Comparison of ENCODE assay signal across 27 mouse cellular contexts in the genomic region with DNA sequence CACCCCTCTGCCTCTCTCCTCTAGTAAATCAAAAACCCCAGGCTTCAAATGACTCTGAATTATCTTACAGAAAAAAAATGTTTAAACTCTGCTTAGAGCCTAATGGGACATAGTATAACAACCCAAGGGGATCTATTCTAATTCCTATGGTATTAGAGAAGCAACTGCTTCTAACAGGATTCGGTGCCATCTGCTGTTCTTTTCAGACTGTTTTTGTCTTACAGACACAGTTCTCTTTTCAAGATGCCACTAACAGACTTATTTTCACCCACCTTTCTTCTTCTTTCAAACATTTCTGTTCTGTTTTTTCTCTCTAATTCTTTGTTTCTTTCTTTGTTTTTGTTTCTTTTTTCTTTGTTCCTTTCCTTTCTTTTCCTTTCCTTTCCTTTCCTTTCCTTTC.
"Had no signal": no experiment of that assay in that cellular context is flagged by ENCODE, and none has a peak within 500 bp of the region (broad histone marks: within the 10 kb centered on the region; RNA-seq: fewer than 3 reads in every experiment).

No protein-coding gene starts in this region.

- H3K4me2 ChIP-seq: heart, embryonic 11.5 days; heart, embryonic 13.5 days; heart, embryonic 15.5 days; hindbrain, embryonic 12.5 days; hindbrain, embryonic 14.5 days; intestine, embryonic 15.5 days; limb, embryonic 13.5 days; limb, embryonic 15.5 days; liver, embryonic 12.5 days had no signal

- H3K36me3 ChIP-seq: heart, embryonic 13.5 days; heart, embryonic 15.5 days; hindbrain, embryonic 10.5 days; hindbrain, embryonic 12.5 days; intestine, embryonic 15.5 days; limb, embryonic 13.5 days; limb, embryonic 15.5 days; liver, embryonic 12.5 days had no signal

- H3K9ac ChIP-seq: heart, embryonic 13.5 days; heart, embryonic 15.5 days; hindbrain, embryonic 12.5 days; hindbrain, embryonic 14.5 days; intestine, embryonic 15.5 days; limb, embryonic 13.5 days; limb, embryonic 15.5 days; liver, embryonic 12.5 days; liver, embryonic 14.5 days had no signal

- H3K4me1 ChIP-seq: heart, embryonic 13.5 days; heart, embryonic 15.5 days; hindbrain, embryonic 10.5 days; hindbrain, embryonic 12.5 days; intestine, embryonic 15.5 days; limb, embryonic 13.5 days; limb, embryonic 15.5 days; liver, embryonic 12.5 days had no signal

- H3K27ac ChIP-seq: heart, adult 2 months; heart, embryonic 13.5 days; heart, embryonic 15.5 days; hindbrain, embryonic 10.5 days; hindbrain, embryonic 12.5 days; hindbrain, embryonic 14.5 days; intestine, embryonic 15.5 days; limb, embryonic 13.5 days; limb, embryonic 15.5 days; liver, embryonic 12.5 days; liver, embryonic 14.5 days had no signal

- ATAC-seq: hindbrain, embryonic 16.5 days; inflammation-experienced regulatory T-cells, adult 6 months; intestine, embryonic 15.5 days; intestine, postnatal 0 days; liver, embryonic 12.5 days had no signal

- DNase-seq: gastrocnemius, postnatal 14 days; gastrocnemius, postnatal 36 days; heart, adult 11 months; heart, adult 2 months; heart, postnatal 14 days; heart, postnatal 4 days; kidney, adult 18-20 months; kidney, adult 8-10 months; kidney, postnatal 10 days; kidney, postnatal 25 days; layer of hippocampus, adult 9-11 months; layer of hippocampus, postnatal 36 days; left cerebral cortex, postnatal 4 days had no signal

- H3K4me3 ChIP-seq: heart, adult 2 months; heart, embryonic 13.5 days; heart, embryonic 15.5 days; hindbrain, embryonic 10.5 days; hindbrain, embryonic 12.5 days; intestine, embryonic 15.5 days; limb, embryonic 13.5 days; limb, embryonic 15.5 days; liver, embryonic 12.5 days had no signal

- H3K9me3 ChIP-seq: heart, embryonic 13.5 days; heart, embryonic 15.5 days; hindbrain, embryonic 10.5 days; hindbrain, embryonic 12.5 days; intestine, embryonic 15.5 days; limb, embryonic 13.5 days; limb, embryonic 15.5 days; liver, embryonic 12.5 days had no signal

- H3K27me3 ChIP-seq: heart, embryonic 13.5 days; heart, embryonic 15.5 days; hindbrain, embryonic 12.5 days; intestine, embryonic 15.5 days; limb, embryonic 13.5 days; limb, embryonic 15.5 days; liver, embryonic 12.5 days had no signal
